Mouse (Mus musculus): ENCODE measurements around the gene Rbpms2.

The Rbpms2 gene

GRCm38 (mm10) chr9:65697356-65697755, 67.9 kb downstream of the Rbpms2 start:
- DNase-seq (ENCODE audit: low spot score) = no peak

GRCm38 (mm10) chr9:65697992-65698391, 68.5 kb downstream of the Rbpms2 start:
- no peak for DNase-seq (ENCODE audit: low spot score)

- DNase-seq (ENCODE audit: low spot score) = no peak
Observed at GRCm38 (mm10) chr9:65700504-65700903, 71.1 kb downstream of the Rbpms2 start.

GRCm38 (mm10) chr9:65702286-65702685, 72.8 kb downstream of the Rbpms2 start:
- DNase-seq (ENCODE audit: low spot score) = no peak

- no peak for DNase-seq (ENCODE audit: low spot score)
Observed at GRCm38 (mm10) chr9:65703241-65703640, 73.8 kb downstream of the Rbpms2 start.

- DNase-seq (ENCODE audit: low spot score) = no peak
Observed at GRCm38 (mm10) chr9:65703926-65704595, 74.6 kb downstream of the Rbpms2 start.

Data from testis, postnatal 10 days (tissue).